Mouse (Mus musculus) C2C12 (cell line): ENCODE measurements around the gene Foxred2.

Experiments
- CEBPB ChIP-seq: IDR thresholded peaks from one replicate; pipeline ENCODE4 v1.6.1; 2011; ENCODE audit warnings: low read depth, mild to moderate bottlenecking, control low read depth, moderate library complexity
- CTCF ChIP-seq: IDR thresholded peaks from one replicate; pipeline ENCODE4 v1.5.1; 2011; ENCODE audit not compliant: control insufficient read depth, insufficient read depth, insufficient read length
- FOSL1 ChIP-seq: IDR thresholded peaks from one replicate; pipeline ENCODE4 v1.8.0; 2011; ENCODE audit warnings: mild to moderate bottlenecking, low read length; ENCODE audit not compliant: poor library complexity, insufficient read depth, severe bottlenecking
- MAX ChIP-seq: IDR thresholded peaks from one replicate; pipeline ENCODE4 v1.6.1; 2011; ENCODE audit warnings: mild to moderate bottlenecking, control low read depth
- USF1 ChIP-seq: IDR thresholded peaks from one replicate; pipeline ENCODE4 v1.6.1; 2011; ENCODE audit warnings: low read depth, mild to moderate bottlenecking, control low read depth, moderate library complexity

- no peak for TF ChIP-seq CTCF
- TF ChIP-seq MAX: no peak
- no peak for TF ChIP-seq USF1
- no peak for TF ChIP-seq FOSL1
- TF ChIP-seq CEBPB: no peak
Measured at GRCm38 (mm10) chr15:77925195-77925594, 31.3 kb downstream of the Foxred2 start.
